Mouse (Mus musculus): ENCODE data around the gene Daam2.

The Daam2 gene

DNA sequence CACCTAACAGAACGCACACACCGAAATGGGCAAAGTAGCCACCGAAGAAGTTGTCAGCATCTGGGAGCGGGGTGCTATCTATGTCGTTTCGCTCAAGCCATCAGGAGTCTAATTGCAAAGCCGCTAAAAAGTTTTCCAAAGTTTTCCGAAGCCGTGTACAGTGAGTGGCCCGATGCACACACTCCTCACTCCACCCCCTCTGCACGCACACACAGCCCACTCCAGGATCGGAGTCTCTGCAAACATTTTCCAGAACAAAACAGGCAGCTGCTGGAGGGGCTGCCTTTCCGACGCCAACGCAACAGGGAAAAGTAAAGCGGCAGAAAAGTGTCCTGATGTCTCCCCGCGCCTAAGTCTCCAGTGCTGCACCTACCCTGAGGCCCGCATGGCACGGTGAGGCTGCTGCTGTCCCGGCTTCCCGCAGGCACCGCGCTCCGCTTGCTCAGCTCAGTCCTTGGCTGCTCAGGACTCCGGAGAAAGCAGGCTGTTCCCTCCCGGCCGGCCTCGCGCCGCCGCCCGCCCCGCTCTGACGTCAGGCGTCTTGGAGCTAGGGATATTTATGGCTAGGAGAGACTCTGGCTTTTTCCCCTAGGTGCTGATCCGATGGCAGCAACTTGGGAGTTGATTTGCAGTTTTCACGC, at the start of gene Daam2:
Gene Daam2 (minus strand): TSS at position 514 of the 641 bp plus-strand sequence.
- DNase-seq (ENCODE audit: low read depth, low spot score) = no peak

DNA sequence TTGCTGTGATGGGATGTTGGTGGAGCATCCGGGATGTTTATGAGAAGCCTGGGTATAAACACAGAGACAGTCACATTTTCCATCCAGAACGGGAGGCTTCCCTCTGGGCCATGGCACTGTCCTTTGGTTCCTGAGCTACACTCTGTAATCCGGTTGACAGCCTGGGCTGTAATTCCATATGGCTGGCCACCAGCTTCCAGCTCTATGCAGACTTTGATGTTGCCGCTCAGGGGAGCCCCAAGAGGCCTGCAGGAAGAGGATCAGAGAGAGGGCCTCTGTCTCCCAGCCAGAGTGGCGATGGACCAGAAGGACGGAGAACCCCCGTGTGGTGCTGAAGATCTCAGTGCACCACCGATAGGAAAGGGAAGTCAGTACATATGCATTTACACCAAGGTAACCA, 46.2 kb upstream of the Daam2 start:
- DNase-seq (ENCODE audit: low read depth, low spot score) = no peak

- no peak for DNase-seq (ENCODE audit: low read depth, low spot score)
Observed at GRCm38 (mm10) chr17:49607351-49608027, 43.3 kb upstream of the Daam2 start.

GRCm38 (mm10) chr17:49605397-49605796, 41.3 kb upstream of the Daam2 start:
- DNase-seq (ENCODE audit: low read depth, low spot score) = no peak

DNA sequence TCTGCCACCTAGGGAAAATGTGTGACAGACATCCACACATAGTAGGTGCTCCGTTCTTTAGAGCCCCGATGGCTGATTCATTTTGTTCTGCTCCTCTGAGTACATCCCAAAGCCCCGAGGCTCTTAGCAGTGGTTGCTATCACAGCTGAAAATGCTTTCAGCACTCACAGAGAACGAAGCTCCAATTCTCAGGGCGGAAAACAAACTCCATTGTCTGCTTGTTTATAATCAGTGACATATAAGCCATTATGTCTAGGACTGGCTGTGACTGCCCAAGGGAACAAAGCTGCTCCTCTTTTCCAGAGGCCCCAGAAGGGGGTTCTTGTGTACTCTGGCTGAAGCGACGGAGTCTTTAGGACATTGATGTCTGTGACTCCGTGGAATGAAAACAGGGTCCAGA, 25.9 kb upstream of the Daam2 start:
- no peak for DNase-seq (ENCODE audit: low read depth, low spot score)

- DNase-seq (ENCODE audit: low read depth, low spot score) = no peak
Observed at GRCm38 (mm10) chr17:49582471-49582870, 18.3 kb upstream of the Daam2 start.

DNA sequence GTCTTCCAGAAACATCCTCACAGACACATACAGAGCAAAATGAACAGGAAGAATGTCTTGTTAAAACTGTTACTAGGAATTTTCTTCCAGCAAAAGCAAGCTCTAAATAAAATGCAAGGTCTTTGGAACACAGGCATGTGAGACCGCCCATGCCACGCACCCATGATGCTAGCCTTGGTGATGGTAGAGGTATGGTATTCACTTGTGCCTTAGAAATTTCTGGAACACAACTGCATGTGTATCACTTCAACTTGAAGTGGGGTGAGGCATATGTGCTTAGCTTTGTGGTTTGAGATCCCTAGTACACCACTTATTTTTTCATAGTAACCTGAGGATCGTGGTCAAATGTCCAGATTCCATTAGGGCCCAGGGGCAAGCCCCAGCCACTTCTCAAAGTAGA, 13.2 kb upstream of the Daam2 start:
- no peak for DNase-seq (ENCODE audit: low read depth, low spot score)

GRCm38 (mm10) chr17:49568717-49569116, 4.6 kb upstream of the Daam2 start:
- DNase-seq (ENCODE audit: low read depth, low spot score) = no peak

DNA sequence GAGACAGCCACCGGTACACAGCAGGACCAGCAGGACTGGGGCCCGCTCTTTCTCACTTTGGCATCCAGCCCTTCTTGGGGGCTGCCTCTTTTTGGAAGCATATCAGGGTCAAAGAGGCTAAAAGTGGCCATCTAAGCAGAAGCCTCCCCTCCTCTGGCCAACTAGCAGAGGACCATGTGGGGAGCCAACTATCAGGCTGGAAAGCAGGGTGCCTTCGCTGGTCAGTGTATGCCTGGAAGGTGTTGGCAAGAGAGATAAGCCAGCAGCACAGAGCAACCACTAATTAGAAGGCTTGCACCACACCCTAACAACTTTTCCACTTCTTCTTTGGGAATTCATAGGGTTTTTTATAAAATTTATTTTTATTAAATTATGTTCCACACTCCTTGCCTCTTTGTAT, 346 bp upstream of the Daam2 start:
- no peak for DNase-seq (ENCODE audit: low read depth, low spot score)

- no peak for DNase-seq (ENCODE audit: low read depth, low spot score)
Observed at GRCm38 (mm10) chr17:49563416-49563780, 745 bp downstream of the Daam2 start.

DNA sequence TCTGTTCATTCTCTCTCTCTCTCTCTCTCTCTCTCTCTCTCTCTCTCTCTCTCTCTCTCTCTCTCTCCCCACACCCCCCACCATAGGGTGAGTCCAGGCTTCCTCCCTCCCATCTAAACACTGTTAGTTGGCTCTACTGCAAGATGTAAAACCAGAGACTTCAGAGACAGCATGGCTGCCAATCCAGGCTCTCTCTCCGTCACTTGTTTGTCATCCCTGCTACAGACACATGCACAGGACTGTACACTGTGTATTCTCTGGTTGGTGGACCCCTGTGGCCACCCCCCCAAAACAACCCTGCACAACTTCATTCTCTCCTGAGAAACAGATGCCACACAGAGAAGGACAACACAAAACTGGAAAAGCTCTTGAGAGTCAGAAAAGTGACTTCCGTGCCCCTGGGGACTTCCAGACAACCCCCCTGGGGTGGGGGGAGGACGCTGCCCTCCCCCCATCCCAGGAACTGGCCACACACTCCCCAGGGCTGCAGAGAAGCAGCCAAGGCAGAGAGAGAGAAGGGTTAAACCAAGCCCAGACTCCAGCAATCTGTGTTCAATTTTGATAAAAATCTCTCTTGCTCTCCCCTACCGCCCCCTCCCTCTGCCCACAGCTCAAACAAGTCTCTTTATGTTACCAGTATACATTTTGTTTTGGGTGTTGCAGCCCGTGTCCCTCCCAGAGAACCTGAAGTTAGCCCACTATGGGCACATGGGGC, 1.3 kb downstream of the Daam2 start:
- no peak for DNase-seq (ENCODE audit: low read depth, low spot score)

DNA sequence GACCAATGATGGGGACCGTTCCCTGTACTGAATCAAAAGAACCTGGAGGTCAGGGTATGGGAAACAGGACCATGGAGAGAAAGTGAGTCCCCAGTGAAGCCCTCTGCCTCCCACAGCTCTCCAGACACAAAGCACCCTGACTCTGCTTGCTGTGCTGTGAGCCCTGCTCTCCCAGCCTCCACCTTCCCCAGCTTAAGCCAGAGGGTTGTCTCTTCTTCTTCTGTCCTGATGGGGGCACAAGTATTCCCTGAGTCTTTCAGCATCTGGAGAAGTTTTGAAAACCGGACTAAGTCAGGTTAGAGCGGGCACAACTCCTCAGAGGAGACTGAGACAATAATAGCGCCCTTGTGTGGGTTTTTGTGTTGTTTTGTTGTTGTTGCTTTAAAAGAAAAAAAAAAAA, 2.2 kb downstream of the Daam2 start:
- DNase-seq (ENCODE audit: low read depth, low spot score) = no peak

DNA sequence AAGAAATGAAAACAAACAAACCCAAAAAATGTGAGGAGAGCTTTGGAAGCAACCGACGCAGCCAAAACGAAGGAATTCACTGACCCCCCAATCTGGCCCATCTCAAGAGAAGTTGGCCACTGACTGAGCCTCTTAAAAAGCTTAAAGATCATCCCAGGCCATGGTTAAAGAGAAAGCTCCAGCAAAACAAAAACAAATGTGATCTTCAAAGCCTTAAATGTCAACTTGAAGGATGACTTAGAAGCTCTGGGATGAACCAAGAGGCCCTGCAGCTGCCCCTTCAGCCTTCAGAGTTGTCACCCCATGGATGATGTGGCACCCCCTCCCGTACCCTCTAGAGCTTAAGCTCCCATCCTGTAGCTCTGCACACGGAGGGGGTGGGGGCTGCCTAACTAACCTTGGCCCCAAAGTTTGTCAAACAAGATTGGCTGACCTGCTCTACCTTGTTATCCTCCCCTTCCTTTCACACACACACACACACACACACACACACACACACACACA, 4.3 kb downstream of the Daam2 start:
- DNase-seq (ENCODE audit: low read depth, low spot score) = no peak

DNA sequence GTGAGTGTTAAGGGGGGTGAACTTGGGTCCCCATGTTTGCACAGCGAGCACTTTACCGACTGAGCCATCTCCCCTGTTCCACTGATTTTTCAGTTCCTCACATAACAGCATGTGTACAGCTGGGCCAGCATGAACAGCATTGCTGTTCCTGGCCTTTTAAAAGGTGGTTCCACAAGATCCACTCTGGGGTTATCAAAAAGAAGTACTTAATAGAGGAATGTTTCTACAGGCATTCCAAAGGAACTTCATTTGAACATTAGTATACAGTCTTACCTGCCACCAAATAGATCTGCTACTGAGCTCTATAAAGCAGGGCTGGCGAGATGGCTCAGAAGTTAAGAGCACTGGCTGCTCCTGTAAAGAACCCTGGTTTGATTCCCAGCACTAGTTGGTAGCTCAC, 8.0 kb downstream of the Daam2 start:
- no peak for DNase-seq (ENCODE audit: low read depth, low spot score)

DNA sequence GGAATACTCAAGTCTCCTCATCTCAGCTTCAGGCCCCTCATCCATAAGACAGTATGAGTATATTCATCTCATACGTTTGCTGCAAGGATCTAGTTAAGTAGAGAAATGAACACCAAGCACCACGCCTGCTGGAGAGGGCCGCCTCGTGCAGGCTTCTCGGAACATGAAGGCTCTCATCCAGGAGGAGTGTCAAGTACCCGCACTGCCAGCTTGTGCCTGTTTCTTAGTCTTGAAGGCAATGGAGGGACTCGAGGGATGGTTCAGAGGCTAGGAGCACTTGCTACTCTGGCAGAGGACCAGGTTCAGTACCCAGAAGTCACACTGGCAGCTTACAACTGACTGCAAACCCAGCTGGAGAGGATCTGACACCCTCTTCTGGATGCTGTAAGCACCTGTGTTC, 12.2 kb downstream of the Daam2 start:
- no peak for DNase-seq (ENCODE audit: low read depth, low spot score)

DNA sequence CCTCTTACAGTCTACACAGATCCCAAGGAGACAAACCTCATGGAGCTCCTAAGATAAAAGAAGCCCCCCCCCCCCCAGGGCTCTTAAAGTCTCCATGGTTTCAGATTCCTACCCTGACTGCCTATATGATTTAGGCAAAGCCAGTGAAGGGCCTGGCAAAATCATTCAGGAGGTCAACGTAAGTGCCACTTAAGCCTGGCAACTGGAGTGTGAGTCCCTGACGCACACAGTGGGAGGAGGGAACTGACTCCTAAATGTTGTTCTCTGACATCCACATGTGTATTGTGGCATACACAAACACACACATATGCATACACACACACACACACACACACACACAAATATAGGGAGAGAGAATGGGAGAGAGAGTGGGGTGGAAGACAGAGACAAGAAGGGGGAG, 12.7 kb downstream of the Daam2 start:
- no peak for DNase-seq (ENCODE audit: low read depth, low spot score)

- no peak for DNase-seq (ENCODE audit: low read depth, low spot score)
Observed at GRCm38 (mm10) chr17:49545997-49546396, 18.1 kb downstream of the Daam2 start.

DNA sequence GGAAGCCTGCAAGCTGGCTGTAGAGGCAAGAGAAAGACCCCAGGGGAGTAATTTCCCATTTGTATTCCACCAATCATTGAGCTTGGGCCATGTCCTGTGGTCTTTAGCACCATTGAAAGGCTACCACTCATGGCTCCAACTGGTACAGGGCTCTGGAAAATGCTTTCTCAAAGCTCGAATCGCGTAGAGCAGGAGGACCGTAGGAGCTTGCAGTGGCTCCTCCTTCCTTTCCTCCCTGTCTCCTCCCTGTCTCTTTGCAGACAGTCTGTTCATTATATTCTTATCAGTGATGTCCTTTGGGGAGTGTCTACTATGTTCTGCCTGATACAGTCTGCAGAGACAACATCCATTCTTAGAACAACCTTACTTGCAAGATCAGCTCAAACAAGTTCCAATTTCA, 18.7 kb downstream of the Daam2 start:
- no peak for DNase-seq (ENCODE audit: low read depth, low spot score)

GRCm38 (mm10) chr17:49544561-49544960, 19.6 kb downstream of the Daam2 start:
- no peak for DNase-seq (ENCODE audit: low read depth, low spot score)

DNA sequence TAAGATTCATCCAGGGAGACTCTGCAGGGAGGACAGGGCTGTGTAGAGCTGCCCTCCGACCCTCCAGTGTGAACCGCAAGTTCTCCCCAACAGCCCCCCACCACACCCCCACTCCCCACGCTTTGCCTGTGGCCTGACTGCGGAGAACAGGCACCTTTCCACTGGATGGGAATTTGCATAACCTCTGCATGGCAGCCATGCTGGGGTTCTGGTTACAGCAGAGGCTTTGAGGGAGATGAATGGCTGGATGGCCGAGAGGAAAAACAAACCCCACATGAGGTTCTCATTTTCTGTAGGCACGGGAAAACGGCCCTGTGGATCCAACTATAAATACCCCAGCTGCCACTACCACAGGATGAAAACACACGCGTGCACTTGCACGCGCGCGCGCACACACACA, 23.4 kb downstream of the Daam2 start:
- DNase-seq (ENCODE audit: low read depth, low spot score) = no peak

- DNase-seq (ENCODE audit: low read depth, low spot score) = no peak
Observed at GRCm38 (mm10) chr17:49539204-49539603, 24.9 kb downstream of the Daam2 start.

GRCm38 (mm10) chr17:49535580-49535979, 28.6 kb downstream of the Daam2 start:
- no peak for DNase-seq (ENCODE audit: low read depth, low spot score)

DNA sequence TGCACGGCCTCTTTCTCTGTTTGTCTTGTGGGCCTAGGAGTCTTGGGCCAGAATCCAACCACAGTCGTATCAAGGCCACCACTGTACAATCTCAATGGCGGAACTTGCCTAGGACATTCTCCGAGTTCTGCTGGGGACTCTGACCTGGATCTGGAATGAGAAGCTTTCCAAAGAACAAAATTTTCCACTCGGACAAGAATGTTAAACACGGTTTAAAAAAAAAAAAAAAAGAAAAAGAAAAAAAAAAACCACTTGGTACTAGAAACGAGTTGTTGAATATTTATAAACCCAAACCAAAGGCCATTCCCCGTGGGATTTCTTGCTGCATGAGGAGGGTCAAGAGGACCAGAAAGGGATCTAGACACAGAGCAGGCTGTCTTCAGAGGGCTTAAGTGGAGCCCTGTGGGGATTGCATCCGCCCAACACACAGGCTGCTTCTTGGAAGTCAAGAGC, 29.9 kb downstream of the Daam2 start:
- DNase-seq (ENCODE audit: low read depth, low spot score) = no peak
